Mouse (Mus musculus): ENCODE data around the gene Agfg2. TPM values are rescaled to one million over a fixed set of nuclear protein-coding genes. Genes with fewer than 3 reads are reported as not detected.

The Agfg2 gene
- polyA plus RNA-seq, 1 experiment from 2014 or later: 10.4 TPM

DNA sequence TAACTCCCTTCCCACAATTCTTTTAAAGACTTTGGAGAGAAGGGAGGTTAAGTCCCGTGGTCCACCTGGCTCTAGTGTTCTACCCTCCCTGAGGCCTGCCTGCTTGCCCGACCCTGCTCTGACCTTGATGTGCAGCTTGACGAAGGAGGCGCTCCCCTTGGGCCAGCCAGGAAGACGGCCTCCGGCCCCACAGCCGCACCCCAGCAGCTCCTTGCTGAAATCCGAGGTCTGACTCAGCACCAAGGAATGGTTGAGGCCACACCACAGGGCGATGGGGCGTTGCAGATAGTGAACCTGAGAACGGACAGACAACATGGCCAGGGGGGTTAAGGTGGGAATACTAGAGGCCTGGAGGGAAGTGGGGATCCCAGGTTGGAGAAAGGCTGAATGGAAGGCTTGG, 71.0 kb downstream of the Agfg2 start, which contains the start of gene Pcolce:
Pcolce (minus strand) TSS at position 235 of the 400 bp plus-strand sequence.
- no peaks in the 10 kb centered on the region for H3K27me3 ChIP-seq (replicated peaks; ENCODE audit: control insufficient read depth, insufficient read depth, low read length)
- peaks cover 44% of the 10 kb centered on the region for H3K4me1 ChIP-seq (ENCODE audit: control insufficient read depth, insufficient read depth, low read length)
- H3K9me3 ChIP-seq (ENCODE audit: control insufficient read depth, low read length): no peaks in the 10 kb centered on the region
- H3K9ac ChIP-seq (ENCODE audit: low read depth, low read length): peak within 1 kb of the TSS; percentile 14; the same call in 1 of the 2 replicates
- DNase-seq (ENCODE audit: low spot score) (no peak), ATAC-seq (ENCODE audit: low read depth) (no peak)
- WGBS: 33% methylated on average over 11 of the region's 11 CpGs
- H3K36me3 ChIP-seq (ENCODE audit: control insufficient read depth, insufficient read depth, low read length): no peaks in the 10 kb centered on the region
- no peak within 1 kb of the TSS for H3K4me3 ChIP-seq (ENCODE audit: low read depth, low read length)
- H3K4me2 ChIP-seq (ENCODE audit: low read depth, low read length): no peak within 1 kb of the TSS
- H3K27ac ChIP-seq (replicated peaks; ENCODE audit: low read depth, low read length): peak within 1 kb of the TSS; percentile 39; the same call in 1 of the 2 replicates

DNA sequence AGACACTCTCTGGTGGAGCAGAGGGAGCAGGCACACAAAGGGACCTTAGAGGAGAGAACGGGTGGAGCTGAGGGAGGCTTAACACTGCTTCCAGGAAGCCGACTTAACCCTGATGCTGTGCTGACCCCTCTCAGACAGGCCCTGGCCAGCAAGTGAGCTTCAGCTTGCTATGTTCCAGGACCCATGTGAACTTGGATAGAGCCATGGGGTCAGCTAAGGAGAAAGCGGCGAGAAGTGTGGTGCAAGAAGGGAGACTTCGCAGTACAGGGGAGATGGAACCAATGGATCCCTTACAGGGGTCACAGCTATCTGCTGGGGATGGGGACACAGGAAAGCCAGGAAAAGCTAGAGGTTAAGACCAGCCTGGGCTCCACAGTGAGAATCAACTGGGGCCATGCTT, 71.5 kb downstream of the Agfg2 start:
- H3K27ac ChIP-seq (replicated peaks; ENCODE audit: low read depth, low read length): peak overlapping the region; percentile 39; the same call in 1 of the 2 replicates

DNA sequence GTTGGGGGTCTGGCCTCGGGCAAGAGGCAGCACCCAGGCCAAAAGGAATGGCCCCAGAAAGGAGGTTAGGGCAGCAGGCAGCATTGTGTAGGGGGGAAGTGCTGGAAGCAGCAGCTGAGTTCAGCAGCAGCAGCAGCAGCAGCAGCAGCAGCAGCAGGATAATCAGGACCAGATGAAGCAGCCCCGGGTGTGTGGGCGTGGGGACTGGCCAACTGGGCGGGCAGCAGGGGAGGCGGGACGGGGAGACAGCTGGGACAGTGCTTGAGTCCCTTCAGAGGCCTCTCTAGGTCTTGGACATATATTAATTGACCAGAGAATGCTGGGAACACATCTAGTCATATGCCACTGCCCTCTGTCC, 73.3 kb downstream of the Agfg2 start:
- peak overlapping the region; percentile 55 for H3K9ac ChIP-seq (ENCODE audit: low read depth, low read length)
- no peaks in the 10 kb centered on the region for H3K27me3 ChIP-seq (replicated peaks; ENCODE audit: control insufficient read depth, insufficient read depth, low read length)
- H3K9me3 ChIP-seq (ENCODE audit: control insufficient read depth, low read length): no peaks in the 10 kb centered on the region
- H3K36me3 ChIP-seq (ENCODE audit: control insufficient read depth, insufficient read depth, low read length): peaks cover 20% of the 10 kb centered on the region
- H3K4me3 ChIP-seq (ENCODE audit: low read depth, low read length): peak overlapping the region; percentile 35
- H3K27ac ChIP-seq (replicated peaks; ENCODE audit: low read depth, low read length): peak overlapping the region; percentile 97
- peak overlapping the region; percentile 62 for H3K4me2 ChIP-seq (ENCODE audit: low read depth, low read length)
- 7% methylated on average over 6 of the region's 6 CpGs for WGBS
- DNase-seq (ENCODE audit: low spot score) (peak; percentile 90), ATAC-seq (ENCODE audit: low read depth) (peak; percentile 83)
- H3K4me1 ChIP-seq (ENCODE audit: control insufficient read depth, insufficient read depth, low read length): peaks cover 53% of the 10 kb centered on the region

More for the DNA sequence above, 71.5 kb downstream of the Agfg2 start:
- 75% methylated on average over 5 of the region's 5 CpGs for WGBS
- DNase-seq (ENCODE audit: low spot score) (no peak), ATAC-seq (ENCODE audit: low read depth) (no peak)
- Histone ChIP-seq H3K4me3 (ENCODE audit: low read depth, low read length) (no peak overlapping the region), H3K27me3 (replicated peaks; ENCODE audit: control insufficient read depth, insufficient read depth, low read length) (no peaks in the 10 kb centered on the region), H3K9me3 (ENCODE audit: control insufficient read depth, low read length) (no peaks in the 10 kb centered on the region), H3K4me1 (ENCODE audit: control insufficient read depth, insufficient read depth, low read length) (peaks cover 49% of the 10 kb centered on the region), H3K9ac (ENCODE audit: low read depth, low read length) (0 out of 2 replicates have a peak overlapping the region, but pooled peaks have one; percentile 14), H3K4me2 (ENCODE audit: low read depth, low read length) (no peak overlapping the region), H3K36me3 (ENCODE audit: control insufficient read depth, insufficient read depth, low read length) (0 out of 2 replicates have a peak, but pooled peaks cover 2% of the 10 kb centered on the region)

DNA sequence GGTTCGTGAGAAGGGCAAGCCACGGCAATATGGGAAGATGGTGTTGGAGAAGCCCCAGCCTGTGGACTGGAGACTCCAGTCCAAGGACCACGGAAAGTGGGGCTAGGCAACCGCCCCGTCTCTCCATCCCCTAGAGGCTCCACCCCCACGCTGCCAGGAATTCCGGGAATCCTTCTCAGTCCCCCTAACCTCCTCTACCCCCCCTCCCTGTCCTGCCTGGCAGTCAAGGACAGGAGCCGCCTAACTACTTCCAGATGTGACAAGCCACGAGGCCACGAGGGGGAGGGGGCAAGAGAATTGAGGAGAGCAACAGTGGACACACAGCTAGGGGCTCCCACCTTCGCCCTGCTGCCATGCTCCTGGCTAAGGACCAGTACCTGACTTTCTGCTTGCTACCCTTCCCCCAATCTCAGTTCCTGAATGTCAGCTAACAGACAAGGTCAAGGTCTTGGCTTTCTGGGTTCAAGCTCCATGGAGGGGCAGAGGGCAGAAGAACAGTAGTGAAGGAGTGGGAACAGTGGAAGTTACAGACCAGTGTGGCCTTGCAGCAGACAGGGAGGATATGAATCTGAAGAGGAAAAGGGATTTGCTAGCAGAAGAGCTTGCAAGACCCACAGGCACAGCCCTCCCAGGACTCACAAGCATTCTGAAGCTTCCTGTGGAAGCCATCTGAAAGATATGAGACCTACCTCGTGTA, 73.8 kb downstream of the Agfg2 start:
- peak; percentile 94 for DNase-seq (ENCODE audit: low spot score)
- 6% methylated on average over 8 of the region's 12 CpGs for WGBS
- peak overlapping the region; percentile 97 for H3K27ac ChIP-seq (replicated peaks; ENCODE audit: low read depth, low read length)
- no peaks in the 10 kb centered on the region for H3K9me3 ChIP-seq (ENCODE audit: control insufficient read depth, low read length)
- peak overlapping the region; percentile 35 for H3K4me3 ChIP-seq (ENCODE audit: low read depth, low read length)
- H3K9ac ChIP-seq (ENCODE audit: low read depth, low read length): peak overlapping the region; percentile 55
- no peaks in the 10 kb centered on the region for H3K27me3 ChIP-seq (replicated peaks; ENCODE audit: control insufficient read depth, insufficient read depth, low read length)
- peak; percentile 60 for ATAC-seq (ENCODE audit: low read depth)
- peaks cover 53% of the 10 kb centered on the region for H3K4me1 ChIP-seq (ENCODE audit: control insufficient read depth, insufficient read depth, low read length)
- H3K36me3 ChIP-seq (ENCODE audit: control insufficient read depth, insufficient read depth, low read length): peaks cover 25% of the 10 kb centered on the region
- peak overlapping the region; percentile 62 for H3K4me2 ChIP-seq (ENCODE audit: low read depth, low read length)

DNA sequence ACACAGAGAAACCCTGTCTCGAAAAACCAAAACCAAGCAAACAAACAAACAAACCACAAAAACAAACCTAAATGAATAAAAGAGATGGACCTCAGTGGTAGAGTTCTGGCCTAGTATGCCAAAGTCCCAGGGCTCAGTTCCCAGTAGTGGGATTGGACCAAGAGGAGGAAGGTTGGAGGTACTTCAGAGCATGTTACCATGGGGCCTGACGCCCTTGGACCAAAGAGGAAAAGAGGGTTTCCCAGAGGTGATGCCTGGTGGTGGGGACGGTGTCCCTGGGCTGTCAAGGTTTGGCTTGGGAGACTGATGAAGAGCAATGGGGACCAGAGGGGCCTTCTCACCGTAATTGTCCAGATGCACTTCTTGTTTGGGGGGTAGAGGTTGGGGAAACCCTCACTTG, 74.5 kb downstream of the Agfg2 start:
- H3K27me3 ChIP-seq (replicated peaks; ENCODE audit: control insufficient read depth, insufficient read depth, low read length): no peaks in the 10 kb centered on the region
- H3K36me3 ChIP-seq (ENCODE audit: control insufficient read depth, insufficient read depth, low read length): peaks cover 32% of the 10 kb centered on the region
- H3K9me3 ChIP-seq (ENCODE audit: control insufficient read depth, low read length): no peaks in the 10 kb centered on the region
- H3K4me1 ChIP-seq (ENCODE audit: control insufficient read depth, insufficient read depth, low read length): peaks cover 53% of the 10 kb centered on the region
- ATAC-seq (ENCODE audit: low read depth) (no peak), DNase-seq (ENCODE audit: low spot score) (no peak)
- peak overlapping the region; percentile 62 for H3K4me2 ChIP-seq (ENCODE audit: low read depth, low read length)
- 41% methylated on average over 4 of the region's 4 CpGs for WGBS
- H3K9ac ChIP-seq (ENCODE audit: low read depth, low read length): peak overlapping the region; percentile 55
- peak overlapping the region; percentile 97 for H3K27ac ChIP-seq (replicated peaks; ENCODE audit: low read depth, low read length)
- peak overlapping the region; percentile 35 for H3K4me3 ChIP-seq (ENCODE audit: low read depth, low read length)

DNA sequence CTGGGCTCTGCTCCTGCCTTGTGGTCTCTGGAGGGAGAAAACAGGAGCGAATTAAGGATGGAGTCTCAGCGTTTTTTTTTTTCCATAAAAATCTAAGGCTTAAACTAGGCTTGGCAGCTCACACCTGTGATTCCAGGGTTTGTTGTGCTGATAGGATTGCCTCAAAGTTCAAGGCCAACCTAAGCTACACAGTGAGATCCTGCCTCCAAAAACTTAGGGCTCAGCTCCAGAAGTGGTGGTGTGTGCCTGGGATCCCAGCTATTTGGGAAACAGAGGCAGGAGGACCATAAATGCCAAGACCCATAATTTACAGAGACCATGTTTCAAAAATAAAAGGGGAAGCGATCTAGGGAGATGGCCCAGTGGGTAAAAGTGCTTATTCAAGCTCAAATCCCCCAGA, 75.2 kb downstream of the Agfg2 start:
- H3K9me3 ChIP-seq (ENCODE audit: control insufficient read depth, low read length): no peaks in the 10 kb centered on the region
- whole genome bisulfite sequencing: 44% methylated on average over 3 of the region's 3 CpGs
- peak overlapping the region; percentile 59; the same call in 1 of the 2 replicates for H3K9ac ChIP-seq (ENCODE audit: low read depth, low read length)
- DNase-seq (ENCODE audit: low spot score) (no peak), ATAC-seq (ENCODE audit: low read depth) (no peak)
- no peaks in the 10 kb centered on the region for H3K27me3 ChIP-seq (replicated peaks; ENCODE audit: control insufficient read depth, insufficient read depth, low read length)
- H3K4me2 ChIP-seq (ENCODE audit: low read depth, low read length): peak overlapping the region; percentile 62
- peak overlapping the region; percentile 32 for H3K4me3 ChIP-seq (ENCODE audit: low read depth, low read length)
- peaks cover 53% of the 10 kb centered on the region for H3K4me1 ChIP-seq (ENCODE audit: control insufficient read depth, insufficient read depth, low read length)
- H3K27ac ChIP-seq (replicated peaks; ENCODE audit: low read depth, low read length): peak overlapping the region; percentile 41
- peaks cover 37% of the 10 kb centered on the region for H3K36me3 ChIP-seq (ENCODE audit: control insufficient read depth, insufficient read depth, low read length)

DNA sequence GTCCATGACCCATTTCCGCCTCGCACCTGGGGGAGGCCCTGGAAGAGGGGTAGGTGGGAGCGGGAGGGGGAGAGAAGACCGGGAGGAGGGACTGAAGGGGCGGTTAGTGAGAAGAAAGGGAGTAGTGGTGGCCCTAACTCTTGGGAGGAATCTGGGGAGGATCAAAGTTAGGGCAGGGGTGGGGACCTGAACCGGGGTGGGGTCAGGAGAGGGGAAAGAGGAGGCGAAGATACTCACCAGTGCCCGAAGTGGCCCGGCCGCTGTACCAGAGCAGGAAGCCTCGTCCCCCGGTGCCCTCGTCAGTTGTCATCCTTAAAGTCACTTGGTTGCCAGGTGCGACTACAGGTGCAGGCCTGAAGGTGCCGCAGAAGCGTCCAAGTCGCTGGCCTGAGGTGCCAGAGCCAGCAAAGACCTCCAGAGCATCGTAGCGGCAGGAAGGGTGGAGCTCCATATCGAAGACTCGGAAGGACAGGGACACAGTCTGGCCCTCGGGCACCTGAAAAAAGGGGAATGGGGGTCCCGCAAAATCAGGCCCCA, 75.8 kb downstream of the Agfg2 start:
- no peak for DNase-seq (ENCODE audit: low spot score)
- Histone ChIP-seq H3K27ac (replicated peaks; ENCODE audit: low read depth, low read length) (no peak overlapping the region), H3K4me3 (ENCODE audit: low read depth, low read length) (peak overlapping the region; percentile 32), H3K4me2 (ENCODE audit: low read depth, low read length) (peak overlapping the region; percentile 62), H3K4me1 (ENCODE audit: control insufficient read depth, insufficient read depth, low read length) (peaks cover 53% of the 10 kb centered on the region), H3K9ac (ENCODE audit: low read depth, low read length) (peak overlapping the region; percentile 59), H3K9me3 (ENCODE audit: control insufficient read depth, low read length) (no peaks in the 10 kb centered on the region), H3K36me3 (ENCODE audit: control insufficient read depth, insufficient read depth, low read length) (peaks cover 39% of the 10 kb centered on the region), H3K27me3 (replicated peaks; ENCODE audit: control insufficient read depth, insufficient read depth, low read length) (no peaks in the 10 kb centered on the region)
- 13% methylated on average over 21 of the region's 23 CpGs for WGBS
- ATAC-seq (ENCODE audit: low read depth): no peak

DNA sequence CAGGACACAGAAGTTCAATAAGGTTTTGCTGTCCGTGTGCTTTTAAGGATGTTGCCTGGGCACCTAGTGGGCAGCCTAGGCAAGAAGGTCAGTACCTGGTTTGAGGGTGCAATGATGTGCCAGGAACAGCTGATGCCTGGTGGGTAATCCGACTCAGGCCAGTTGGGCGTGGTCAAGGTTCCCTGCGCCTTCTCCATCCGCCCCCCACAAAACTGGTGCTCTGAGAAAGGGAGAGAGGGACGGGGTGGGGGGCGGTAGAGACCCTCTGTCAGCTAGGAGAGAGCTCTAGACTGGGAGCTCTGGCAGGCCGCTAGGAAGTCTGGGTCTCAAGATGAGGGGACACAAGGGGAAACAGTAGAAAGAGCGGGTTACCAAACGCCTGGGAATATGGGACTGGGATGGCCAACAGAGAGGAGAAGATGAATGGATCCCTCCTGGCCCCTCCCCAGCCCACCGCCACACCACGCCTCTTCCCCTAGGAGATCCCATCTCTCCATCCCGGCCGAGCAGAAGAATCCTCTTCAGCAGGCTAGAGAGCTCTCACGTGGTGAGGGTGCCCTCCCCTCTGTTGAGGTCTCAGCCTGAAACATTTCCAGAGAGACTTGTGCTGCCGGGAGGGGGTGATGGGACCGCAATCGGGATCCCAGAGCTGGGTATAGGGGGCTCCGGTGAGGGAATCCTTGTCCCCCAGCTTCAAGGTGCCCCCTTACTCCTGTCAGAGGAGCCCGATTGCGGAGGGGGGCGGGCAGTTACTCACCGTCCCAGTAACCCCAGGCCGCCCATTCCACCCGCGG, 76.5 kb downstream of the Agfg2 start:
- no peak for DNase-seq (ENCODE audit: low spot score)
- Histone ChIP-seq H3K4me2 (ENCODE audit: low read depth, low read length) (peak overlapping the region; percentile 62), H3K27me3 (replicated peaks; ENCODE audit: control insufficient read depth, insufficient read depth, low read length) (no peaks in the 10 kb centered on the region), H3K36me3 (ENCODE audit: control insufficient read depth, insufficient read depth, low read length) (peaks cover 45% of the 10 kb centered on the region), H3K9me3 (ENCODE audit: control insufficient read depth, low read length) (no peaks in the 10 kb centered on the region), H3K27ac (replicated peaks; ENCODE audit: low read depth, low read length) (no peak overlapping the region), H3K4me3 (ENCODE audit: low read depth, low read length) (peak overlapping the region; percentile 32), H3K9ac (ENCODE audit: low read depth, low read length) (peak overlapping the region; percentile 59), H3K4me1 (ENCODE audit: control insufficient read depth, insufficient read depth, low read length) (peaks cover 51% of the 10 kb centered on the region)
- 15% methylated on average over 26 of the region's 26 CpGs for WGBS
- no peak for ATAC-seq (ENCODE audit: low read depth)

Measured in embryonic facial prominence, embryonic 14.5 days (tissue).